Mouse (Mus musculus) heart, adult 2 months (tissue): ENCODE results near the gene Trim27.

ENCODE experiments used
- CTCF ChIP-seq: fragments of 200-600 bp; IDR thresholded peaks from 2 replicates; pipeline ENCODE4 v1.8.1; 2022; ENCODE audit warnings: antibody characterized with exemption, mild to moderate bottlenecking, moderate library complexity
- EP300 ChIP-seq: fragments of 200-500 bp; IDR thresholded peaks from 2 replicates; pipeline ENCODE4 v1.6.1; 2011; ENCODE audit warnings: low read depth, low read length, control low read depth; ENCODE audit not compliant: insufficient read depth
- POLR2A ChIP-seq: fragments of 200-500 bp; IDR thresholded peaks from 2 replicates; pipeline ENCODE4 v1.6.1; 2011; ENCODE audit warnings: mild to moderate bottlenecking, low read depth, low read length, control low read depth; ENCODE audit not compliant: insufficient read depth

DNA sequence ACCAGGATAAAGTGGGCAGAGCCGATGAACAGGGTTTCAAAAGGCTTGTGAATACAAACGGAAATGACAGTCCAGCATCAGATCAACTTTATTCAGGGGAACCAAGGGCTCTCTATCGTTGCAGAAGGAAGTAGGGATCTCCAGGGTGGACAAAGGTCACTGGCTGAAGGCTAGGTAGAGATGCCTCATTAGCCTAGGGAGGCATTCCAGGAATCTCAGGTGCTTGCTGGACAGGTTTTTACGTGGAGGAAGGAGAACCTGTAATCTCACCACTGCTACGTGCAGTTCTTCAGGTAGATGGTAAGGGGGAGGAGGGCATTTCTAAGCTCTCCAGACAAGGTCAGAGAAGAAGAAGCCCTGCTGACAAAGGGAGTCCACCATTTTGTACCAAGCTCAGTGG lies 1.6 kb upstream of the Trim27 start:
- TF ChIP-seq CTCF (no peak), POLR2A (no peak), EP300 (no peak)
